Mouse (Mus musculus) thymus, postnatal 36 days (tissue): ENCODE measurements around the gene B230307C23Rik.
"Not testable (repeated sequence)": the region's sequence is repeated elsewhere in the genome, so short reads cannot be mapped to it uniquely, and the experiment has no call there.

Experiments used
- DNase-seq, 2 experiments: peaks; one replicate each; pipeline ENCODE4 v3.0.0; 2022; ENCODE audit warnings: mixed read lengths in 2 of 2

The B230307C23Rik gene

GRCm38 (mm10) chr16:97996616-97997382 lies at the start of gene B230307C23Rik:
Gene B230307C23Rik (plus strand): TSS chr16:97997315.
- peak; percentile 82 to 85 for DNase-seq

- no peak for DNase-seq
Measured at GRCm38 (mm10) chr16:97948836-97949235, 48.3 kb upstream of the B230307C23Rik start.

GRCm38 (mm10) chr16:97950061-97950460 lies 47.1 kb upstream of the B230307C23Rik start:
- DNase-seq = no peak

- DNase-seq = no peak
Measured at GRCm38 (mm10) chr16:97952371-97952770, 44.7 kb upstream of the B230307C23Rik start.

- no peak for DNase-seq
Measured at GRCm38 (mm10) chr16:97952801-97953200, 44.3 kb upstream of the B230307C23Rik start.

- DNase-seq = no peak
Measured at GRCm38 (mm10) chr16:97953300-97953699, 43.8 kb upstream of the B230307C23Rik start.

GRCm38 (mm10) chr16:97956011-97956410 lies 41.1 kb upstream of the B230307C23Rik start:
- no peak for DNase-seq

GRCm38 (mm10) chr16:97957626-97958025 lies 39.5 kb upstream of the B230307C23Rik start:
- DNase-seq = no peak

- no peak for DNase-seq
Measured at GRCm38 (mm10) chr16:97958401-97958973, 38.6 kb upstream of the B230307C23Rik start.

GRCm38 (mm10) chr16:97960348-97960747 lies 36.8 kb upstream of the B230307C23Rik start:
- DNase-seq = no peak

GRCm38 (mm10) chr16:97961381-97962150 lies 35.5 kb upstream of the B230307C23Rik start:
- no peak for DNase-seq

- DNase-seq = peak; percentile 92 to 94
Measured at GRCm38 (mm10) chr16:97962151-97962948, 34.8 kb upstream of the B230307C23Rik start, which contains the start of the genes C2cd2 and Zbtb21. Gene C2cd2 (minus strand): TSS chr16:97962598. Gene Zbtb21 (minus strand): TSS chr16:97962622.

- DNase-seq = no peak
Measured at GRCm38 (mm10) chr16:97963956-97964540, 33.1 kb upstream of the B230307C23Rik start.

- DNase-seq = no peak
Measured at GRCm38 (mm10) chr16:97977277-97977676, 19.8 kb upstream of the B230307C23Rik start.

GRCm38 (mm10) chr16:97977722-97978121 lies 19.4 kb upstream of the B230307C23Rik start:
- DNase-seq = no peak

GRCm38 (mm10) chr16:97981362-97981761 lies 15.8 kb upstream of the B230307C23Rik start:
- DNase-seq = no peak

- no peak for DNase-seq
Measured at GRCm38 (mm10) chr16:97984589-97984988, 12.5 kb upstream of the B230307C23Rik start.

- no peak for DNase-seq
Measured at GRCm38 (mm10) chr16:97991517-97991916, 5.6 kb upstream of the B230307C23Rik start.

- not testable (repeated sequence) for DNase-seq
Measured at GRCm38 (mm10) chr16:97992477-97992876, 4.6 kb upstream of the B230307C23Rik start.

GRCm38 (mm10) chr16:97995849-97996615 lies 1.1 kb upstream of the B230307C23Rik start:
- DNase-seq = no peak

GRCm38 (mm10) chr16:97997383-97997731 lies 242 bp downstream of the B230307C23Rik start:
- not testable (repeated sequence) for DNase-seq
